Mouse (Mus musculus) megakaryocyte, embryonic 14.5 days (primary cell): ENCODE results near the gene Cish.

Source experiments
- FLI1 ChIP-seq: IDR thresholded peaks from 2 replicates; pipeline ENCODE4 v1.6.1; 2012; ENCODE audit warnings: low read length, inconsistent platforms, mixed read lengths
- GATA1 ChIP-seq: IDR thresholded peaks from 3 replicates; pipeline ENCODE4 v1.6.1; 2012; ENCODE audit warnings: mixed read lengths, low read length, inconsistent platforms, borderline replicate concordance

- TF ChIP-seq GATA1 = no peak
- TF ChIP-seq FLI1 = no peak
Observed at GRCm38 (mm10) chr9:107298876-107299275, 3.0 kb downstream of the Cish start.
